Mouse (Mus musculus) hindbrain, embryonic 10.5 days (tissue): ENCODE results near the gene Scn10a. TPM values are rescaled to one million over a fixed set of nuclear protein-coding genes. Genes with fewer than 3 reads are reported as not detected.

Experiments
- DNase-seq: peaks from one replicate; pipeline ENCODE4 v3.0.0-alpha.2; 2017; ENCODE audit warnings: low spot score
- H3K27ac ChIP-seq: fragments of 300-500 bp; sonication (generic); 2 replicates; pipeline ENCODE4 v1.5.1; 2016; ENCODE audit warnings: mild to moderate bottlenecking, moderate library complexity
- H3K27me3 ChIP-seq: fragments of 300-500 bp; sonication (generic); 2 replicates; pipeline ENCODE4 v1.6.1; 2016; ENCODE audit warnings: mild to moderate bottlenecking; ENCODE audit not compliant: poor library complexity, insufficient read depth, severe bottlenecking
- H3K36me3 ChIP-seq: fragments of 300-500 bp; sonication (generic); 2 replicates; pipeline ENCODE4 v1.6.1; 2016; ENCODE audit warnings: mild to moderate bottlenecking, moderate library complexity
- H3K4me1 ChIP-seq: fragments of 300-500 bp; sonication (generic); replicated peaks from 2 replicates; pipeline ENCODE4 v1.6.1; 2016; ENCODE audit warnings: mild to moderate bottlenecking
- H3K4me3 ChIP-seq: fragments of 300-500 bp; sonication (generic); 2 replicates; pipeline ENCODE4 v1.5.1; 2016; ENCODE audit warnings: mild to moderate bottlenecking, moderate library complexity
- H3K9me3 ChIP-seq: fragments of 300-500 bp; sonication (generic); 2 replicates; pipeline ENCODE4 v1.6.1; 2016; ENCODE audit warnings: mild to moderate bottlenecking, moderate library complexity
- WGBS: fragments of 180-500 bp; shearing (Covaris S2); methylation state at CpG from one replicate; pipeline ENCODE4 v1.1.7; 2016; 5-methylcytosine and 5-hydroxymethylcytosine counted together
- polyA plus RNA-seq: library from polyadenylated mRNA; unstranded; fragments of >200 nt; fragmentation: Nextera tagmentation; extraction: Ambion mirVana; gene quantifications from 2 replicates; pipeline ENCODE4 v1.2.1, GENCODE M21; 2016

The Scn10a gene
- polyA plus RNA-seq, 1 experiment from 2014 or later, result 0.14 TPM

GRCm38 (mm10) chr9:119564803-119565202, 154.3 kb downstream of the Scn10a start:
- WGBS, result 79% methylated on average over 6 of the region's 6 CpGs
- Histone ChIP-seq H3K9me3 (no peaks in the 10 kb centered on the region), H3K27ac (no peak overlapping the region), H3K27me3 (peaks cover 100% of the 10 kb centered on the region), H3K4me3 (no peak overlapping the region), H3K36me3 (no peaks in the 10 kb centered on the region), H3K4me1 (peaks cover 49% of the 10 kb centered on the region)
- DNase-seq, result no peak

GRCm38 (mm10) chr9:119563617-119564016, 155.5 kb downstream of the Scn10a start:
- Histone ChIP-seq H3K4me3 (no peak overlapping the region), H3K4me1 (peaks cover 57% of the 10 kb centered on the region), H3K9me3 (no peaks in the 10 kb centered on the region), H3K36me3 (no peaks in the 10 kb centered on the region), H3K27me3 (peaks cover 100% of the 10 kb centered on the region), H3K27ac (no peak overlapping the region)
- 77% methylated on average over 6 of the region's 6 CpGs for WGBS
- no peak for DNase-seq

GRCm38 (mm10) chr9:119562256-119562655, 156.9 kb downstream of the Scn10a start:
- Histone ChIP-seq H3K27ac (peak overlapping the region; percentile 43; the same call in 1 of the 2 replicates), H3K27me3 (peaks cover 98% of the 10 kb centered on the region)
- WGBS, result 73% methylated on average over 12 of the region's 12 CpGs

DNA sequence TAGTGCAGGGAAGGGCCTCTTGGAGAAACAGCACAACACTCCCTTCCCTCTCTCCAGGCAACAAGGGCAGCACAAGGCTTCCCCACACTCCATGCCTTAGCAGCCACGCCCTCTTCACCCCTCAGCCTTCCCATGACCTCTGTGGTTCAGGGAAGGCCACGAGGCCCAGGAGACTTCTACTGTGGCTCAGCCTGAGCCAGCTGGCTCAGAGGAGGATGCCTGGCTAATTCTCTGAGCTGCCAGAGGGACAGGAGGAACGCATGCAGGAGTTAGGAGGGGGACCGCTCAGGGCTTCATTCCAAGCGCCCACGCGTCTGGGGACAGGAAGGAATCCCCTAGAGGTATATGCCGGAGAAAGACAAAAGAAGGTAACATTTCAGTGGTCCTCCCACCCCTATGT, 157.4 kb downstream of the Scn10a start:
- 54% methylated on average over 8 of the region's 8 CpGs for WGBS
- Histone ChIP-seq H3K9me3 (no peaks in the 10 kb centered on the region), H3K27ac (0 out of 2 replicates have a peak overlapping the region, but pooled peaks have one; percentile 0), H3K4me3 (no peak overlapping the region), H3K36me3 (no peaks in the 10 kb centered on the region), H3K27me3 (peaks cover 96% of the 10 kb centered on the region), H3K4me1 (peaks cover 58% of the 10 kb centered on the region)
- peak; percentile 14 for DNase-seq

More at GRCm38 (mm10) chr9:119562256-119562655, 156.9 kb downstream of the Scn10a start:
- Histone ChIP-seq H3K9me3 (no peaks in the 10 kb centered on the region), H3K36me3 (no peaks in the 10 kb centered on the region), H3K4me3 (no peak overlapping the region), H3K4me1 (peaks cover 58% of the 10 kb centered on the region)
- DNase-seq, result no peak

GRCm38 (mm10) chr9:119559537-119560276, 159.4 kb downstream of the Scn10a start:
- Histone ChIP-seq H3K4me3 (no peak overlapping the region), H3K27ac (no peak overlapping the region), H3K9me3 (no peaks in the 10 kb centered on the region), H3K27me3 (peaks cover 86% of the 10 kb centered on the region), H3K36me3 (no peaks in the 10 kb centered on the region), H3K4me1 (peaks cover 46% of the 10 kb centered on the region)
- no peak for DNase-seq
- 78% methylated on average over 16 of the region's 16 CpGs for WGBS

Other genes starting within 250 kb of the Scn10a start
- gene Scn5a, start 140.3 kb downstream of the Scn10a start, polyA plus RNA-seq, result 0.55 and 0.93 TPM in 2 replicates
- gene Scn11a, start 106.1 kb upstream of the Scn10a start, polyA plus RNA-seq, result 0.08 and 0.10 TPM in 2 replicates
- gene Wdr48, start 175.6 kb upstream of the Scn10a start, polyA plus RNA-seq, result 62.6 and 69.7 TPM in 2 replicates
- gene Gorasp1, start 218.2 kb upstream of the Scn10a start, polyA plus RNA-seq, result 27.8 and 29.6 TPM in 2 replicates
- 0.71 and 1.4 TPM in 2 replicates for gene Ttc21a, start 218.3 kb upstream of the Scn10a start, polyA plus RNA-seq